Mouse (Mus musculus): ENCODE data around the gene Hspa1l. TPM values are rescaled to one million over a fixed set of nuclear protein-coding genes. Genes with fewer than 3 reads are reported as not detected.
A peak's percentile ranks its signal among the peaks of the same experiment; 100 is the strongest.
"Not testable (repeated sequence)": the region's sequence is repeated elsewhere in the genome, so short reads cannot be mapped to it uniquely, and the experiment has no call there.

The Hspa1l gene
- polyA plus RNA-seq, 1 experiment: 0.54 TPM

GRCm38 (mm10) chr17:34975581-34976492, 3.3 kb downstream of the Hspa1l start:
- DNase-seq (ENCODE audit: low spot score): no peak

- DNase-seq (ENCODE audit: low spot score): no peak
Measured at GRCm38 (mm10) chr17:34977000-34977399, 4.5 kb downstream of the Hspa1l start.

- DNase-seq (ENCODE audit: low spot score): no peak
Measured at GRCm38 (mm10) chr17:34978239-34978638, 5.7 kb downstream of the Hspa1l start.

- no peak for DNase-seq (ENCODE audit: low spot score)
Measured at GRCm38 (mm10) chr17:34979631-34980030, 7.1 kb downstream of the Hspa1l start.

- no peak for DNase-seq (ENCODE audit: low spot score)
Measured at GRCm38 (mm10) chr17:34980655-34981054, 8.2 kb downstream of the Hspa1l start.

- DNase-seq (ENCODE audit: low spot score): peak; percentile 88
Measured at GRCm38 (mm10) chr17:34981690-34982180, 9.2 kb downstream of the Hspa1l start, which contains the start of gene Lsm2. Gene Lsm2, plus strand, starts transcription at chr17:34981862.

- no peak for DNase-seq (ENCODE audit: low spot score)
Measured at GRCm38 (mm10) chr17:34982328-34982727, 9.8 kb downstream of the Hspa1l start.

GRCm38 (mm10) chr17:34984218-34984617, 11.7 kb downstream of the Hspa1l start:
- DNase-seq (ENCODE audit: low spot score): no peak

GRCm38 (mm10) chr17:34994751-34995150, 22.2 kb downstream of the Hspa1l start:
- no peak for DNase-seq (ENCODE audit: low spot score)

- DNase-seq (ENCODE audit: low spot score): not testable (repeated sequence)
Measured at GRCm38 (mm10) chr17:34995192-34995591, 22.7 kb downstream of the Hspa1l start.

GRCm38 (mm10) chr17:34995927-34996326, 23.4 kb downstream of the Hspa1l start:
- DNase-seq (ENCODE audit: low spot score): not testable (repeated sequence)

- DNase-seq (ENCODE audit: low spot score): no peak
Measured at GRCm38 (mm10) chr17:34996411-34997141, 24.1 kb downstream of the Hspa1l start.

GRCm38 (mm10) chr17:34997142-34997483, 24.6 kb downstream of the Hspa1l start:
- DNase-seq (ENCODE audit: low spot score): no peak

- no peak for DNase-seq (ENCODE audit: low spot score)
Measured at GRCm38 (mm10) chr17:34998526-34999430, 26.3 kb downstream of the Hspa1l start.

GRCm38 (mm10) chr17:34999871-35000716, 27.6 kb downstream of the Hspa1l start:
- not testable (repeated sequence) for DNase-seq (ENCODE audit: low spot score)

- DNase-seq (ENCODE audit: low spot score): peak; percentile 91
Measured at GRCm38 (mm10) chr17:35000717-35001451, 28.4 kb downstream of the Hspa1l start, which contains the start of gene Vars. Gene Vars, plus strand, starts transcription at chr17:35000987.

GRCm38 (mm10) chr17:35001452-35002152, 29.1 kb downstream of the Hspa1l start:
- no peak for DNase-seq (ENCODE audit: low spot score)

GRCm38 (mm10) chr17:35002153-35002865, 29.8 kb downstream of the Hspa1l start:
- no peak for DNase-seq (ENCODE audit: low spot score)
